Mouse (Mus musculus): ENCODE data around the gene Cox14. TPM values are rescaled to one million over a fixed set of nuclear protein-coding genes. Genes with fewer than 3 reads are reported as not detected.
"Not testable (repeated sequence)": the region's sequence is repeated elsewhere in the genome, so short reads cannot be mapped to it uniquely, and the experiment has no call there.

Cox14 gene
- polyA plus RNA-seq, 1 experiment from 2014 or later: 169 TPM

GRCm38 (mm10) chr15:99699715-99700114, 25.7 kb upstream of the Cox14 start:
- Histone ChIP-seq H3K4me3 (no peak overlapping the region), H3K27me3 (replicated peaks) (no peaks in the 10 kb centered on the region), H3K36me3 (peaks cover 33% of the 10 kb centered on the region), H3K4me2 (replicated peaks) (no peak overlapping the region), H3K9me3 (no peaks in the 10 kb centered on the region), H3K9ac (no peak overlapping the region), H3K4me1 (peaks cover 29% of the 10 kb centered on the region), H3K27ac (no peak overlapping the region)
- no peak for ATAC-seq (ENCODE audit: low FRiP score, low read depth)
- 70% methylated on average over 10 of the region's 10 CpGs for whole genome bisulfite sequencing

GRCm38 (mm10) chr15:99700219-99701106, 25.0 kb upstream of the Cox14 start:
- no peaks in the 10 kb centered on the region for H3K27me3 ChIP-seq (replicated peaks)
- H3K36me3 ChIP-seq: peaks cover 33% of the 10 kb centered on the region
- 88% methylated on average over 18 of the region's 18 CpGs for WGBS
- H3K27ac ChIP-seq: no peak overlapping the region
- no peak for ATAC-seq (ENCODE audit: low FRiP score, low read depth)
- H3K4me1 ChIP-seq: peaks cover 34% of the 10 kb centered on the region
- H3K4me3 ChIP-seq: no peak overlapping the region
- no peak overlapping the region for H3K9ac ChIP-seq
- H3K4me2 ChIP-seq (replicated peaks): no peak overlapping the region
- no peaks in the 10 kb centered on the region for H3K9me3 ChIP-seq

GRCm38 (mm10) chr15:99701640-99701998, 23.8 kb upstream of the Cox14 start:
- not testable (repeated sequence) for H3K9ac ChIP-seq; H3K9me3 ChIP-seq; H3K27me3 ChIP-seq (replicated peaks); ATAC-seq (ENCODE audit: low FRiP score, low read depth)
- peaks cover 31% of the 10 kb centered on the region for H3K36me3 ChIP-seq
- H3K4me1 ChIP-seq: peaks cover 38% of the 10 kb centered on the region
- peak overlapping the region; percentile 97 for H3K4me2 ChIP-seq (replicated peaks)
- WGBS: 50% methylated on average over 16 of the region's 16 CpGs
- peak overlapping the region; percentile 78 for H3K4me3 ChIP-seq
- peak overlapping the region; percentile 91; the same call in 1 of the 2 replicates for H3K27ac ChIP-seq

GRCm38 (mm10) chr15:99701999-99702900, 23.2 kb upstream of the Cox14 start, which contains the start of gene Smarcd1:
Smarcd1 (plus strand) TSS chr15:99702129.
- Histone ChIP-seq H3K4me1 (peaks cover 38% of the 10 kb centered on the region), H3K9ac (peak within 1 kb of the TSS; percentile 94), H3K4me2 (replicated peaks) (peak within 1 kb of the TSS; percentile 97), H3K27ac (peak within 1 kb of the TSS; percentile 91), H3K27me3 (replicated peaks) (no peaks in the 10 kb centered on the region), H3K9me3 (no peaks in the 10 kb centered on the region), H3K4me3 (peak within 1 kb of the TSS; percentile 78), H3K36me3 (peaks cover 31% of the 10 kb centered on the region)
- peak; percentile 91 for ATAC-seq (ENCODE audit: low FRiP score, low read depth)
- WGBS: under 1% methylated on average over 66 of the region's 71 CpGs

GRCm38 (mm10) chr15:99703104-99703503, 22.3 kb upstream of the Cox14 start:
- Histone ChIP-seq H3K4me1 (peaks cover 38% of the 10 kb centered on the region), H3K27me3 (replicated peaks) (no peaks in the 10 kb centered on the region), H3K4me2 (replicated peaks) (peak overlapping the region; percentile 97), H3K36me3 (peaks cover 35% of the 10 kb centered on the region), H3K9me3 (no peaks in the 10 kb centered on the region), H3K27ac (peak overlapping the region; percentile 91), H3K9ac (peak overlapping the region; percentile 94), H3K4me3 (peak overlapping the region; percentile 78)
- 60% methylated on average over 9 of the region's 9 CpGs for WGBS
- ATAC-seq (ENCODE audit: low FRiP score, low read depth): no peak

- H3K4me3 ChIP-seq: peak overlapping the region; percentile 78; the same call in 1 of the 2 replicates
- H3K4me2 ChIP-seq (replicated peaks): peak overlapping the region; percentile 97
- peaks cover 40% of the 10 kb centered on the region for H3K36me3 ChIP-seq
- no peaks in the 10 kb centered on the region for H3K9me3 ChIP-seq
- H3K9ac ChIP-seq: peak overlapping the region; percentile 94
- H3K4me1 ChIP-seq: peaks cover 38% of the 10 kb centered on the region
- WGBS: 63% methylated on average over 5 of the region's 5 CpGs
- H3K27me3 ChIP-seq (replicated peaks): no peaks in the 10 kb centered on the region
- H3K27ac ChIP-seq: peak overlapping the region; percentile 91
- ATAC-seq (ENCODE audit: low FRiP score, low read depth): no peak
Measured at GRCm38 (mm10) chr15:99703676-99704040, 21.8 kb upstream of the Cox14 start.

- Histone ChIP-seq H3K4me2 (replicated peaks) (peak overlapping the region; percentile 97), H3K36me3 (peaks cover 40% of the 10 kb centered on the region), H3K4me1 (peaks cover 38% of the 10 kb centered on the region), H3K27me3 (replicated peaks) (no peaks in the 10 kb centered on the region), H3K4me3 (peak overlapping the region; percentile 78), H3K9ac (peak overlapping the region; percentile 94), H3K9me3 (no peaks in the 10 kb centered on the region), H3K27ac (peak overlapping the region; percentile 91)
- 26% methylated on average over 23 of the region's 23 CpGs for WGBS
- ATAC-seq (ENCODE audit: low FRiP score, low read depth): no peak
Measured at GRCm38 (mm10) chr15:99704041-99704681, 21.3 kb upstream of the Cox14 start.

GRCm38 (mm10) chr15:99704881-99705280, 20.5 kb upstream of the Cox14 start:
- 12% methylated on average over 7 of the region's 7 CpGs for WGBS
- H3K9ac ChIP-seq: peak overlapping the region; percentile 94
- H3K36me3 ChIP-seq: peaks cover 42% of the 10 kb centered on the region
- H3K27ac ChIP-seq: peak overlapping the region; percentile 91
- H3K4me1 ChIP-seq: peaks cover 38% of the 10 kb centered on the region
- peak overlapping the region; percentile 97 for H3K4me2 ChIP-seq (replicated peaks)
- peak overlapping the region; percentile 78 for H3K4me3 ChIP-seq
- no peaks in the 10 kb centered on the region for H3K9me3 ChIP-seq
- ATAC-seq (ENCODE audit: low FRiP score, low read depth): peak; percentile 15; the same call in 1 of the 2 replicates
- H3K27me3 ChIP-seq (replicated peaks): no peaks in the 10 kb centered on the region

GRCm38 (mm10) chr15:99705440-99706048, 19.9 kb upstream of the Cox14 start, which contains the start of gene Gm17349:
Gm17349 (minus strand) TSS chr15:99705490.
- Histone ChIP-seq H3K4me1 (peaks cover 38% of the 10 kb centered on the region), H3K4me3 (peak within 1 kb of the TSS; percentile 78), H3K27ac (peak within 1 kb of the TSS; percentile 91), H3K4me2 (replicated peaks) (peak within 1 kb of the TSS; percentile 97), H3K9me3 (no peaks in the 10 kb centered on the region), H3K27me3 (replicated peaks) (no peaks in the 10 kb centered on the region), H3K36me3 (peaks cover 49% of the 10 kb centered on the region), H3K9ac (peak within 1 kb of the TSS; percentile 94)
- WGBS: 65% methylated on average over 11 of the region's 11 CpGs
- ATAC-seq (ENCODE audit: low FRiP score, low read depth): no peak

GRCm38 (mm10) chr15:99708176-99708575, 17.2 kb upstream of the Cox14 start:
- ATAC-seq (ENCODE audit: low FRiP score, low read depth): no peak
- Histone ChIP-seq H3K27me3 (replicated peaks) (no peaks in the 10 kb centered on the region), H3K36me3 (peaks cover 75% of the 10 kb centered on the region), H3K9ac (no peak overlapping the region), H3K9me3 (no peaks in the 10 kb centered on the region), H3K4me2 (replicated peaks) (no peak overlapping the region), H3K4me1 (peaks cover 30% of the 10 kb centered on the region), H3K4me3 (no peak overlapping the region), H3K27ac (no peak overlapping the region)
- WGBS: 98% methylated on average over 13 of the region's 13 CpGs

All from neural tube, embryonic 12.5 days (tissue).